ENCODE assay signal across 26 mouse cellular contexts in genomic region chr19:34912366-34912765, GRCm38 (mm10).
"Had no signal": no experiment of that assay in that cellular context is flagged by ENCODE, and none has a peak within 500 bp of the region (broad histone marks: within the 10 kb centered on the region; RNA-seq: fewer than 3 reads in every experiment).

No protein-coding gene starts in this region.

- H3K27me3 ChIP-seq: heart, embryonic 12.5 days; heart, embryonic 13.5 days; heart, embryonic 15.5 days; hindbrain, embryonic 12.5 days; hindbrain, embryonic 13.5 days; hindbrain, embryonic 15.5 days; intestine, embryonic 15.5 days; kidney, embryonic 15.5 days had no signal

- H3K4me1 ChIP-seq: hindbrain, embryonic 12.5 days; hindbrain, embryonic 13.5 days; hindbrain, embryonic 15.5 days; intestine, embryonic 15.5 days had no signal

- H3K36me3 ChIP-seq: heart, embryonic 10.5 days; heart, embryonic 12.5 days; heart, embryonic 13.5 days; heart, embryonic 15.5 days; hindbrain, embryonic 10.5 days; hindbrain, embryonic 12.5 days; hindbrain, embryonic 13.5 days; hindbrain, embryonic 15.5 days; intestine, embryonic 15.5 days; kidney, embryonic 15.5 days had no signal

- DNase-seq: heart, postnatal 10 days; heart, postnatal 14 days; heart, postnatal 36 days; heart, postnatal 4 days; kidney, adult 11 months; kidney, postnatal 10 days; kidney, postnatal 14 days; kidney, postnatal 25 days; kidney, postnatal 4 days; layer of hippocampus, adult 9-11 months; layer of hippocampus, postnatal 36 days had no signal

- H3K27ac ChIP-seq: heart, embryonic 10.5 days; heart, embryonic 13.5 days; heart, embryonic 15.5 days; hindbrain, embryonic 10.5 days; hindbrain, embryonic 12.5 days; hindbrain, embryonic 13.5 days; hindbrain, embryonic 14.5 days; hindbrain, embryonic 15.5 days; hindbrain, postnatal 0 days; intestine, embryonic 15.5 days; kidney, embryonic 15.5 days; kidney, postnatal 0 days; layer of hippocampus, adult 2 months; left cerebral cortex, adult 2 months had no signal

- H3K4me3 ChIP-seq: heart, embryonic 10.5 days; heart, embryonic 12.5 days; heart, embryonic 13.5 days; heart, embryonic 15.5 days; hindbrain, embryonic 10.5 days; hindbrain, embryonic 12.5 days; hindbrain, embryonic 13.5 days; hindbrain, embryonic 15.5 days; intestine, embryonic 15.5 days; kidney, embryonic 15.5 days; layer of hippocampus, adult 2 months; left cerebral cortex, adult 2 months had no signal
